Mouse (Mus musculus) midbrain, embryonic 11.5 days (tissue): Measurements from ENCODE around the gene Cep70. TPM values are rescaled to one million over a fixed set of nuclear protein-coding genes. Genes with fewer than 3 reads are reported as not detected.

Experiments
- ATAC-seq: fragments of 200-750 bp; cut with Nextera tagmentation; 2 replicates; pipeline ENCODE4 v1.8.0; 2017; ENCODE audit warnings: moderate TSS enrichment, moderate library complexity; ENCODE audit not compliant: low FRiP score
- DNase-seq: peaks from one replicate; pipeline ENCODE4 v3.0.0; 2015; ENCODE audit warnings: low spot score; ENCODE audit errors: missing footprints
- H3K27ac ChIP-seq: fragments of 300-500 bp; sonication (generic); 2 replicates; pipeline ENCODE4 v1.5.1; 2014; ENCODE audit warnings: low read depth, low read length
- H3K27me3 ChIP-seq: fragments of 300-500 bp; sonication (generic); 2 replicates; pipeline ENCODE4 v1.6.1; 2014; ENCODE audit warnings: mild to moderate bottlenecking, low read length, moderate library complexity, mixed read lengths; ENCODE audit not compliant: control insufficient read depth, insufficient read depth
- H3K36me3 ChIP-seq: fragments of 300-500 bp; sonication (generic); 2 replicates; pipeline ENCODE4 v1.6.1; 2014; ENCODE audit warnings: mild to moderate bottlenecking, low read length, moderate library complexity, mixed read lengths; ENCODE audit not compliant: control insufficient read depth, insufficient read depth
- H3K4me1 ChIP-seq: fragments of 300-500 bp; sonication (generic); 2 replicates; pipeline ENCODE4 v1.6.1; 2014; ENCODE audit warnings: low read length; ENCODE audit not compliant: control insufficient read depth, insufficient read depth
- H3K4me2 ChIP-seq: fragments of 300-500 bp; sonication (generic); 2 replicates; pipeline ENCODE4 v1.6.1; 2014; ENCODE audit warnings: mild to moderate bottlenecking, moderate library complexity
- H3K4me3 ChIP-seq: fragments of 300-500 bp; sonication (generic); 2 replicates; pipeline ENCODE4 v1.5.1; 2014; ENCODE audit warnings: low read depth, low read length
- H3K9ac ChIP-seq: fragments of 300-500 bp; sonication (generic); 2 replicates; pipeline ENCODE4 v1.6.1; 2014; ENCODE audit warnings: low read length
- H3K9me3 ChIP-seq: fragments of 300-500 bp; sonication (generic); 2 replicates; pipeline ENCODE4 v1.6.1; 2016; ENCODE audit warnings: low read length; ENCODE audit not compliant: control insufficient read depth
- WGBS: fragments of 180-500 bp; shearing (Covaris S2); extraction: QIAGEN DNeasy Blood & Tissue Kit; methylation state at CpG from one replicate; pipeline ENCODE4 v1.1.7; 2014; 5-methylcytosine and 5-hydroxymethylcytosine counted together
- polyA plus RNA-seq: library from polyadenylated mRNA; unstranded; fragments of >200 nt; fragmentation: Nextera tagmentation; extraction: Ambion mirVana; gene quantifications from 2 replicates; pipeline ENCODE4 v1.2.1, GENCODE M21; 2014

Cep70 gene
- polyA plus RNA-seq, 1 experiment from 2014 or later, result 41.9 TPM

GRCm38 (mm10) chr9:99336538-99336937, 93.4 kb downstream of the Cep70 start:
- no peak for DNase-seq
- Histone ChIP-seq H3K27me3 (no peaks in the 10 kb centered on the region), H3K4me1 (no peaks in the 10 kb centered on the region), H3K27ac (no peak overlapping the region), H3K36me3 (no peaks in the 10 kb centered on the region), H3K4me2 (no peak overlapping the region), H3K4me3 (no peak overlapping the region), H3K9me3 (no peaks in the 10 kb centered on the region), H3K9ac (no peak overlapping the region)
- no peak for ATAC-seq
- WGBS, result 90% methylated on average over 4 of the region's 4 CpGs

GRCm38 (mm10) chr9:99338293-99338692, 95.1 kb downstream of the Cep70 start:
- WGBS, result 100% methylated on average over 1 of the region's 1 CpGs
- H3K36me3 ChIP-seq, result no peaks in the 10 kb centered on the region
- no peaks in the 10 kb centered on the region for H3K4me1 ChIP-seq
- no peak overlapping the region for H3K4me2 ChIP-seq
- H3K9ac ChIP-seq, result no peak overlapping the region
- no peak for DNase-seq
- no peaks in the 10 kb centered on the region for H3K27me3 ChIP-seq
- H3K27ac ChIP-seq, result no peak overlapping the region
- ATAC-seq, result no peak
- no peaks in the 10 kb centered on the region for H3K9me3 ChIP-seq
- no peak overlapping the region for H3K4me3 ChIP-seq

GRCm38 (mm10) chr9:99339182-99339581, 96.0 kb downstream of the Cep70 start:
- Histone ChIP-seq H3K27me3 (no peaks in the 10 kb centered on the region), H3K36me3 (no peaks in the 10 kb centered on the region), H3K4me2 (no peak overlapping the region), H3K4me3 (no peak overlapping the region), H3K27ac (no peak overlapping the region), H3K9me3 (no peaks in the 10 kb centered on the region), H3K9ac (no peak overlapping the region), H3K4me1 (no peaks in the 10 kb centered on the region)
- no peak for ATAC-seq
- DNase-seq, result no peak
- WGBS, result 78% methylated on average over 1 of the region's 1 CpGs

- no peak overlapping the region for H3K4me2 ChIP-seq
- ATAC-seq, result no peak
- no peaks in the 10 kb centered on the region for H3K27me3 ChIP-seq
- H3K27ac ChIP-seq, result no peak overlapping the region
- H3K36me3 ChIP-seq, result no peaks in the 10 kb centered on the region
- 91% methylated on average over 12 of the region's 12 CpGs for WGBS
- H3K9ac ChIP-seq, result no peak overlapping the region
- no peak for DNase-seq
- no peak overlapping the region for H3K4me3 ChIP-seq
- no peaks in the 10 kb centered on the region for H3K4me1 ChIP-seq
- no peaks in the 10 kb centered on the region for H3K9me3 ChIP-seq
These were observed 97.0 kb downstream of the Cep70 start for GRCm38 (mm10) chr9:99340126-99340525.

- Histone ChIP-seq H3K4me1 (no peaks in the 10 kb centered on the region), H3K9ac (no peak overlapping the region), H3K9me3 (no peaks in the 10 kb centered on the region), H3K4me2 (no peak overlapping the region), H3K27me3 (no peaks in the 10 kb centered on the region), H3K4me3 (no peak overlapping the region), H3K27ac (no peak overlapping the region), H3K36me3 (no peaks in the 10 kb centered on the region)
- WGBS, result 84% methylated on average over 3 of the region's 3 CpGs
- DNase-seq (no peak), ATAC-seq (no peak)
These were observed 98.4 kb downstream of the Cep70 start for GRCm38 (mm10) chr9:99341600-99341999.

GRCm38 (mm10) chr9:99345351-99345792, 102.2 kb downstream of the Cep70 start:
- no peak overlapping the region for H3K9ac ChIP-seq
- no peaks in the 10 kb centered on the region for H3K9me3 ChIP-seq
- DNase-seq, result peak; percentile 56
- no peak overlapping the region for H3K4me2 ChIP-seq
- H3K4me1 ChIP-seq, result no peaks in the 10 kb centered on the region
- WGBS, result 53% methylated on average over 4 of the region's 4 CpGs
- H3K27ac ChIP-seq, result no peak overlapping the region
- H3K36me3 ChIP-seq, result no peaks in the 10 kb centered on the region
- H3K27me3 ChIP-seq, result no peaks in the 10 kb centered on the region
- no peak for ATAC-seq
- no peak overlapping the region for H3K4me3 ChIP-seq

Other genes with a start within 250 kb of the Cep70 start
- gene Gm1123, start 207.7 kb upstream of the Cep70 start, polyA plus RNA-seq, result 0.08 TPM in 1 of 2 replicates, not detected in the other
- 1.1 and 1.4 TPM in 2 replicates for gene Pik3cb, start 102.7 kb upstream of the Cep70 start, polyA plus RNA-seq
- not detected in 2 replicates for gene Faiml, start 6.1 kb upstream of the Cep70 start, polyA plus RNA-seq
- gene Esyt3, start 115.2 kb downstream of the Cep70 start, polyA plus RNA-seq, result 0.12 and 0.34 TPM in 2 replicates
- 12.1 and 15.0 TPM in 2 replicates for gene Mras, start 194.0 kb downstream of the Cep70 start, polyA plus RNA-seq
- not detected in 2 replicates for gene Nme9, start 208.1 kb downstream of the Cep70 start, polyA plus RNA-seq